Mouse (Mus musculus) stomach, postnatal 0 days (tissue): ENCODE data around the gene Hmbs. TPM values are rescaled to one million over a fixed set of nuclear protein-coding genes. Genes with fewer than 3 reads are reported as not detected.
A peak's percentile ranks its signal among the peaks of the same experiment; 100 is the strongest.
"Not testable (repeated sequence)": the region's sequence is repeated elsewhere in the genome, so short reads cannot be mapped to it uniquely, and the experiment has no call there.

Experiments used
- ATAC-seq: fragments of 200-750 bp; cut with Nextera tagmentation; 2 replicates; pipeline ENCODE4 v1.8.0; 2017; ENCODE audit not compliant: low FRiP score, low TSS enrichment
- DNase-seq: peaks from one replicate; pipeline ENCODE4 v3.0.0-alpha.2; 2016; ENCODE audit warnings: low spot score
- H3K27ac ChIP-seq: fragments of 300-500 bp; sonication (generic); replicated peaks from 2 replicates; pipeline ENCODE4 v1.5.1; 2014; ENCODE audit warnings: mild to moderate bottlenecking, control low read depth
- H3K27me3 ChIP-seq: fragments of 300-500 bp; sonication (generic); 2 replicates; pipeline ENCODE4 v1.6.1; 2014; ENCODE audit warnings: low read length; ENCODE audit not compliant: control insufficient read depth, insufficient read depth
- H3K36me3 ChIP-seq: fragments of 300-500 bp; sonication (generic); 2 replicates; pipeline ENCODE4 v1.6.1; 2014; ENCODE audit warnings: low read length, mixed read lengths; ENCODE audit not compliant: control insufficient read depth, insufficient read depth
- H3K4me1 ChIP-seq: fragments of 300-500 bp; sonication (generic); replicated peaks from 2 replicates; pipeline ENCODE4 v1.6.1; 2014; ENCODE audit warnings: antibody characterized with exemption; ENCODE audit not compliant: control insufficient read depth, insufficient read depth
- H3K4me2 ChIP-seq: fragments of 300-500 bp; sonication (generic); replicated peaks from 2 replicates; pipeline ENCODE4 v1.6.1; 2014; ENCODE audit warnings: low read depth, mild to moderate bottlenecking, control low read depth, moderate library complexity
- H3K4me3 ChIP-seq: fragments of 300-500 bp; sonication (generic); 2 replicates; pipeline ENCODE4 v1.5.1; 2014; ENCODE audit warnings: low read depth, low read length, control low read depth
- H3K9ac ChIP-seq: fragments of 300-500 bp; sonication (generic); 2 replicates; pipeline ENCODE4 v1.6.1; 2014; ENCODE audit warnings: mild to moderate bottlenecking, low read length, control low read depth, mixed read lengths
- H3K9me3 ChIP-seq: fragments of 300-500 bp; sonication (generic); 2 replicates; pipeline ENCODE4 v1.6.1; 2016; ENCODE audit warnings: low read length; ENCODE audit not compliant: control insufficient read depth
- CTCF ChIP-seq: IDR thresholded peaks from 2 replicates; pipeline ENCODE4 v1.5.1; 2016; ENCODE audit warnings: antibody characterized with exemption, low read depth, mild to moderate bottlenecking, moderate library complexity
- EP300 ChIP-seq: optimal IDR thresholded peaks from 2 replicates; pipeline ENCODE3; 2016; ENCODE audit warnings: antibody characterized with exemption
- WGBS: fragments of 180-500 bp; shearing (Covaris S2); extraction: QIAGEN DNeasy Blood & Tissue Kit; methylation state at CpG from one replicate; pipeline ENCODE4 v1.1.7; 2014; 5-methylcytosine and 5-hydroxymethylcytosine counted together
- polyA plus RNA-seq: library from polyadenylated mRNA; unstranded; fragments of >200 nt; fragmentation: Nextera tagmentation; extraction: Ambion mirVana; gene quantifications from 2 replicates; pipeline ENCODE4 v1.2.1, GENCODE M21; 2015

The Hmbs gene
- polyA plus RNA-seq, 1 experiment from 2014 or later, result 68.8 TPM

DNA sequence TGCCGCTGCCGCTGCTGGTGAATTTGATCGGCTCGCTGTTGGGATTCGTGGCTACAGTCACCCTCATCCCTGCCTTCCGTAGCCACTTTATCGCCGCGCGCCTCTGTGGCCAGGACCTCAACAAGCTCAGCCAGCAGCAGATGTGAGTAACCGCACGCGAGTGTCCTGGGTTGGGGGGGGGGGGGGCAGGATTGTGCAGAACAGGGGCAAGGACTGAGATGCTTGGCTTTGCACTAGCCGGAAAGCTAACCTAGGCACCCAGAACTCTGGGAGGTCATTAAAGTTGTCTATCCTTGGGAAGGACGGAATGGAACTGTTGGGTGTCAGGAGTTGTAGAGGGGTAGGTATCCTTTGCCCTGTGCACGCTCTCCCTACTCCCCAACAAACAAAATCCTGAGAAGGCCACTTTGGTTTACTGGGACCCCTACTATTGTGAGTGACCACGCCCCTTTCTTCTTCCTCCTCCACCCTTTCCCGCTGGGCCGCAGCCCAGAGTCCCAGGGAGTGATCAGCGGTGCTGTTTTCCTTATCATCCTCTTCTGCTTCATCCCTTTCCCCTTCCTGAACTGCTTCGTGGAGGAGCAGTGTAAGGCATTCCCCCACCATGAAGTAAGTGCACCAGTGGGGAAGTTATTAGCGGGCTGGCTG, 16.8 kb downstream of the Hmbs start:
- WGBS, result under 1% methylated on average over 21 of the region's 22 CpGs
- Histone ChIP-seq H3K9ac (peak overlapping the region; percentile 83), H3K27ac (peak overlapping the region; percentile 91), H3K27me3 (no peaks in the 10 kb centered on the region), H3K36me3 (peaks cover 3% of the 10 kb centered on the region; the same call in 1 of the 2 replicates), H3K4me3 (peak overlapping the region; percentile 73), H3K4me2 (peak overlapping the region; percentile 71), H3K9me3 (no peaks in the 10 kb centered on the region), H3K4me1 (no peaks in the 10 kb centered on the region; the same call in 1 of the 2 replicates)
- TF ChIP-seq EP300 (no peak), CTCF (no peak)
- peak; percentile 10; the same call in 1 of the 2 replicates for ATAC-seq
- DNase-seq, result no peak

DNA sequence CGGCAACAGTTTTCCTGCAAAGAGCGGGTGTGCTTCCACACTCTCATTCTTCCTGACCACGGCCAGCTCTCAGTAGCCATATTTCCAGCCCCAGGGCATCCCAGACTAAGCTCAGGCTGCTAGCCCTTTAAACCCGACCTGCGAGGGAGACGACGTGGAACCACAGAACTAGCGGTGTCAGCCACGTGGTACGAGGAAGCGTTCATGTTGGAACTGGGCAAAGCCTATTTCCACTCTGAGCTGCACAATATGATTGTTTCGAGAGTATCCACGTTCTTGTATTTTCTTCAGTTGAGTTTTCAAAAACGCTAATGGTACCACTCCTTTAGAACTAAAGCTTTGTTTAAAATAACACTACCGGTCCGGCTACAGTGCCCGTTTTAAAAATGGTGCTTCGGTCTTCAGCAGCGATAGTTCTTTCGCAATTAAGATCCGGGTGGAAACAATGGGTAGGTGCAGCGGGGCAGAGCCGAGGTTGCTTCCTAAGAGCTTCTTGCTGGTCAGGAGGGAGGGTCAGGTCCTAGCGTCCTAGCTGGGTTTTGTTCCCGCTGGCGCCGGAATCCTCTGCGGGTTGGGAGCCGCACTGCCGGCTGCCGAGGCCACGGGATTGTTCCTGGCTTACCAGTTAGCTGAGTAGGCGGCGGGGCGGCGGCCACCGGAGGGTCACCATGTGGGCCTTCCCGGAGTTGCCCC, 17.5 kb downstream of the Hmbs start:
- H3K27me3 ChIP-seq, result no peaks in the 10 kb centered on the region
- H3K27ac ChIP-seq, result peak overlapping the region; percentile 91
- H3K4me2 ChIP-seq, result peak overlapping the region; percentile 71
- WGBS, result under 1% methylated on average over 38 of the region's 38 CpGs
- H3K36me3 ChIP-seq, result no peaks in the 10 kb centered on the region; the same call in 1 of the 2 replicates
- TF ChIP-seq CTCF (no peak), EP300 (no peak)
- no peaks in the 10 kb centered on the region; the same call in 1 of the 2 replicates for H3K4me1 ChIP-seq
- H3K9ac ChIP-seq, result peak overlapping the region; percentile 83
- peak; percentile 87 for DNase-seq
- H3K4me3 ChIP-seq, result peak overlapping the region; percentile 73
- no peaks in the 10 kb centered on the region for H3K9me3 ChIP-seq
- peak; percentile 94 for ATAC-seq

- H3K27me3 ChIP-seq, result no peaks in the 10 kb centered on the region
- 4% methylated on average over 12 of the region's 12 CpGs for WGBS
- ATAC-seq (peak; percentile 45), DNase-seq (no peak)
- peak within 1 kb of the TSS; percentile 71 for H3K4me2 ChIP-seq
- peak within 1 kb of the TSS; percentile 83 for H3K9ac ChIP-seq
- H3K4me3 ChIP-seq, result peak within 1 kb of the TSS; percentile 73
- H3K4me1 ChIP-seq, result no peaks in the 10 kb centered on the region; the same call in none of the 2 replicates
- no peaks in the 10 kb centered on the region; the same call in 1 of the 2 replicates for H3K36me3 ChIP-seq
- H3K27ac ChIP-seq, result peak within 1 kb of the TSS; percentile 91
- H3K9me3 ChIP-seq, result no peaks in the 10 kb centered on the region
- TF ChIP-seq CTCF (no peak), EP300 (no peak)
These were observed 18.2 kb downstream of the Hmbs start, which contains the start of gene Dpagt1 for GRCm38 (mm10) chr9:44325768-44326370. Gene Dpagt1, plus strand, starts transcription at chr9:44326019.

- 59% methylated on average over 5 of the region's 8 CpGs for WGBS
- not testable (repeated sequence) for H3K4me2 ChIP-seq, H3K9me3 ChIP-seq, H3K27me3 ChIP-seq, H3K9ac ChIP-seq, ATAC-seq, H3K4me1 ChIP-seq, DNase-seq, H3K36me3 ChIP-seq
- peak overlapping the region; percentile 73; the same call in 1 of the 2 replicates for H3K4me3 ChIP-seq
- H3K27ac ChIP-seq, result peak overlapping the region; percentile 91; the same call in 1 of the 2 replicates
These were observed 18.8 kb downstream of the Hmbs start for GRCm38 (mm10) chr9:44325032-44325767.

DNA sequence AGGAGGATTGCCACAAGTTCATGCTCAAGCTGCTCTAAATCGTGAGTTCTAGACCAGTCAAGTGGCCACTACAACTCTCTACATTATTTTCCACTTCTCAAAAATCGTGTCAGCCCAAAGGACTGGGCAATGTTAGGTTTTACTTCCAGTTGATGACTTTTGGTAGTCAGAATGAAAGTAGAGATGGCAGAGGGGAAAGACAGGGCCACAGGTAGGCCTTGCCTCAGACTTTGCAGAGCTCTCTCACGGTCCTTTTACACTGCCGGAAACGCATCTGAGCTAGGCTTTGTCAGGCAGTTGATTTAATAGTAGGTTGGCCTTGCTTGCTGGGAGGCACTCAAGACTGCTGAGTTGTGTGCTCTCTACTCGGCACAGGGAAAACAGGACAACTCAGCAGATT, 19.9 kb downstream of the Hmbs start:
- Histone ChIP-seq H3K27ac (no peak overlapping the region), H3K36me3 (no peaks in the 10 kb centered on the region; the same call in 1 of the 2 replicates), H3K9me3 (no peaks in the 10 kb centered on the region), H3K27me3 (no peaks in the 10 kb centered on the region), H3K4me3 (no peak overlapping the region), H3K9ac (no peak overlapping the region), H3K4me2 (no peak overlapping the region), H3K4me1 (no peaks in the 10 kb centered on the region; the same call in none of the 2 replicates)
- TF ChIP-seq CTCF (no peak), EP300 (no peak)
- DNase-seq, result no peak
- no peak for ATAC-seq
- 78% methylated on average over 6 of the region's 6 CpGs for WGBS
